Mouse (Mus musculus) retina, adult 2 months (tissue): ENCODE data around the gene Egr4.

Experiments used
- DNase-seq: peaks from one replicate; pipeline ENCODE4 v3.0.0-alpha.2; 2012; ENCODE audit warnings: low read depth, low spot score

Egr4 gene

DNA sequence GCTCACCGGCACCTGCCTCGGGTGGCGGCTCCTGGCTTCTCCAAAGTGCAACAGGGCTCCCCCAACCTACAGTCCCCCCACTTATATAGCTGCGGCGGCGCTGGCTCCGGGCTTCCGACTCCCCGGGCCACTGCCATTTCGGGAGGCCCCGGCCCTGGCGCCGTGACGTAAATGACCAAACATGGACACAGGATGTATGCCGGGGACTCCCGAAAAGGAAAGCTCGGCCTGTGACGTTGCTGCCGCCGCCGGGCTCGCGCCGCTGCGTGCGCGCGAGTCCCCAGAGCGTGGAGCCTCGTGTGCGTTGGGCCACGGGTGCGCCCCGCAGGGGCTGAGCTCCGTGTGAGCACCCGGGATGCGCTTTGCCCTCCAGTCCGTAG lies at the start of gene Egr4:
Gene Egr4 (minus strand): TSS at position 59 of the 380 bp plus-strand sequence.
- peak; percentile 32 for DNase-seq

DNA sequence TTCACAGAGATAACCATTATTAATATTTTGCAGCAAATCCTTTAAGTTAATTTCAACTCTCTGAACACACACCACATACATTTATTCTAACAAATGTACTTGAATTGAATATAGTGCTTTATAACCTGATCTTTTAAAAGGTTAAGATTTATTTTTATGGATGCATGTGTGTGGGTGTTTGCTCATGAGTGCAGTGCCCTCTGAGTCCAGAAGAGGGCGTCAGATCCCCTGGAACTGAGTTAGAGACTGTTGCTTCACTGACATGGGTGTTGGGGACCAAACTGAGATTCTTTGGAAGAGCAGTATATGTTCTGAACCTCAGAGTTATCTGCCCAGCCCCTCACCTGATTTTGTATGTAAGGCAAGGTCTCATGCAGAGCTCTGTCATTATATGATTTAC lies 49.0 kb upstream of the Egr4 start:
- DNase-seq: no peak

DNA sequence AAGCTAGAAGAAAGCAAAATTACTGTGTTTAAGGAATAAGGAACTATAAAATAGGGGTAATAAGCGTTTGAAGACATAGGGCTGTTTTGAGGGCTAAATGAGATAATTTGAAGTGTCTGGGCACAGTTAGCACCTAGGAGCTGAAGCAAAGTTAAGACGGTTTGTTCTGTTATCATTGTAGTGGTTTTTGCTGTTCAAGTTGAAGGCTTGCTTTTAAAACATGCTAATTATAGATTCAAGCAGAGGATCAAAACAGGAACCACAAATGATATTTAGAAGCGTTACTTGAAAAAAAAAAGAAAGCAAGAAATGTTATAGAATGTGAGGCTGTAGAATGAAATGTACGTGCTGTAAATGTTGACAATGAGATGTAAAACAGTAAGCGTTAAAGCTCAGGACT lies 34.3 kb upstream of the Egr4 start:
- DNase-seq: no peak

DNA sequence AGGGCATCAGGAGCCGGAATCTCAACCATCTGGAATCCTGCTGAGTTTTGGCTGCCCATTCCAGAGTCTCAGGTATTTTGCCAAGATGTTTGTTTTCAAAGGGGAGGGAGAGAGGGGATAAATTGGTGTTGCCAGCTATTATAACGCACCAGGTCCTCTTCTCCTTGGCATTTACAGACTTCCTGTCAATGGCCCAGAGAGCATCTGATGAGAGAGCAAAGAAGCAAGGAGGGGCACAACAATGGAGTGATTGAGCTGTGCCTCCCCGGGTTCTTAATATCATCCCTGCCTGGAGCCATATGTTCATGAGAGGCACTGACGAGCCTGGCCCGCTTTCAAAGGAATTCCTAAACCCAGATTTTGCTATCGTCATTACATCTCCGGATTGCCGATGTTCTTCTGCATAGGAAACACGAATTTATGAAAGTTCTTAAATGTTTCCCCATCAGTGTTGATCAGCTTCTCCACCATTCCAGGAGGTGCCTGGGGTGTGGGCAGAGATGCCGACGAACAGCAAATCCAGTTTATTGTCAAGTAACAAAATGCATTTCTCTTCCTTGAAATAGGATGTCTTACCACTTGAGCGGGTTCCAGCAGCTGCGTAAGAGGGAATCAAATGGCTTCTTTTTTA lies 31.0 kb upstream of the Egr4 start:
- DNase-seq: no peak

DNA sequence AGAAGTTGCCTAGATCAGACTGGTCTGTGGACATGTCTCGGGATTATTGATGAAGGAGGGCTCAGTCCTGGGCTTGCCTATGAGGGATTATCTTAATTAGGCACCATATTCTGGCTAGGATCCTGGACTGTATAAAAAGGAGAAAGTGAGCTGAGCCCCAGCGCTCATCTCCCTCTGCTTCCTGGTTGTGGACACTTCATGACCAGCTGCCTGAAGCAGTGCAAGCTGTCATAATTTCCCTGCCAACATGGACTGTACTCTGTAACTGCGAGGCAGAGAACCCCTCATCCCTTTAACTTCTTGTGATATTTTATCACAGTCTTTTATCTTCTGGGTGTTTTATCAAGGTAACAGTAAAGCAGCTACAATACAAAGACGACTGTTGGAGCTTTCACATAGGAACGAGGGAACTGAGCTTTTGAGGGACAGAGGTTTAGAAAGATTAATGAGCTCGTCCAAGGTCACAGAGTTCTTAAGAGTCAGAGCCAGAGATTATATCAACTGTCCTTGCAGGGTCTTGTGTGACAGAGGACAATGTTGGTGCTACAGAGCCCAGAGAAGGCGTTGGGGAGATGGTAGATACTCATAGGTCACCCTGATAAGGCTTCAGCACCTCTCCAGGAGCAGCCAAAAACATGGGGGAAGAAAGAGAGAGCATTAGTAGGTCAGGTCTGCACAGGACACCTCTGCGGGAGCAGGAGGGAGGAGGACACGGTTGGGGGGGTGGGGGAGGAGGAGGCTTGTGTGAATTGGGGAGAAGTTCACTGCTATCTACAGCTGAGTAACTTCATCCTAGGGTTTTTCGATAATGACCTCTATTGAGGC lies 30.2 kb upstream of the Egr4 start:
- no peak for DNase-seq

DNA sequence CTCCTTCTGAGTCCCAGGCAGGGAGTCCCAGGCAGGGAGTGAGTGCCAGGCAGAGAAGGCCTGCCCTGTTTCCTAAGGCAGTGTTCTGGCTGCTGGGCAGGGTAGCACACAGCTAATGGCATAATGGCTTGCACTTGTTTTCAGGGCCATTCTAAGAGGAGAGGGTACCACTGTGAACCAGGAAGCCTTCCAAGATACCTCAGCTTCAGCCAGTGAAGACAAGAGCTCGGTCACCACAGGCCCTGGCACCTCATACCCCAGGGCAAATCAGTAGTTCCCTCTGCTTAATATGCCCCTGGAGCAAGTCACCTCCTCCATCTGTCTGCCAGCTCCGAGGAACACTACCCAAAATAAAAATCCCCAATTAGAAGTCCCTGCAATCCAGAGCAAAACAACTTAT lies 9.4 kb upstream of the Egr4 start:
- DNase-seq: no peak

DNA sequence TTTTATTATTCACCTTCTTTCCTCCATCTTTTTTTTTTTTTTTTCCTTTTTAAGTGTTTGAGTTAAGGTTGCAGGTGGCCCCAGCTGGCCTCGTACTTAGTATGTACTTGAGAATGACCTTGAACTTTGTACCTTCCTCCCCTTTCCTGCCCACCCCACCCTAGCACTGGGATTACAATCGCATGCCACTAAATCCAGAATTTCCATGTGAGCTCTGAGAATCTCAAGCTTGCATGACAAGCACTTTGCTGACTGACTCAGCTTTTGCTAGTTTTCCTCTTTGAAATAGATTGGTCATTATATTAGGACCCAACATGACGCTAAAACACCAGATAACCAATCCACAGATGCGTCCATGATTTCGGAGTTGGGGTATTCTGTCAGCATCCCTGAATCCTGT lies 8.6 kb upstream of the Egr4 start:
- DNase-seq: no peak

DNA sequence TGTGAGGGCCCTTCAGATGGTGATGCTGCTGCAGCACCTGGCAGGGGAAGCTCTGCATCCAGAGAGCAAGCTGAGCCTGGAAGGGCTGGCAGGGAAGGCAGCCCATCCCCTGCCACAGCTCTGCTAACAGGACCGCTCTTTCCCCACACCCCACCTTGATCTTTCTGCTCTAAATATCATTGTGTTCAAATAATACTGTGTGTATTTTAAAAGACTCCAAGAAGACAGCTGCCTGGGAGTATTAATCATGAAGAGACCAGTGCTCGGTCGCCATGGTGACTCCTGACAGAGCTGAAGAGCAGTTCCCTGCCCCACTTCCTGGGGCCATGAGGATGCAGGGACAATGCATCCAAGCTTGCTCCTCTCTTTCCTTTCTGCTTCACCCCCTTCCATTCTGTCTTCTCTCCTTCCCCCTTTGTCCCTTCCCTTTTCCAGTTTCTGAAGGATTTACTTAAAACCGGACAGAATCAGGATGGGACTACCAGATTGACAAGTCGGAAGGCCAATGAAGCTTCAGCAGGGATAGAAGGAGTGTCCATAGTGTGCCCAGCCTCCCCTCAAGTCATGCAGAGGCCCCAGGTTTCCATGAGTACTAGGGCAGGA lies 4.8 kb upstream of the Egr4 start:
- no peak for DNase-seq

DNA sequence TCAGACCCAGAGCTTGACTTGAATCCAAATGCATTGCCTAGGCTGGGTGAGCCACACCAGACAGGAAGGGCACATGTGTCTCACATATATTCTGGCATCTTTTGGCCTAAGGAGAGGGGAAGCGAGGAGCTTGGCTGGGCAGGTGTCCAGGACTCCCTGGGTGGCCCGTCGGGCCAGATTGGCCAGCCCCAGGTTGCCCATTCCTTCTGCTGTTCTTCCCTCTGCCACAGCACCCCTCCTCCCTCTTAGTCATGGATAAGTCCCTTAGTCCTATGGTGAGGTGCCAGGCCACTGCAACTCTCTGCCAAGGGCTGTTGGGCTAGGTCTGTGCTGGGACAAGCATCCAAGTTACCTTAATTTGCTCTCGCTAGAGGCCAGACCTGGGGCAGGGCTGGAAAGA lies 2.6 kb upstream of the Egr4 start:
- no peak for DNase-seq

DNA sequence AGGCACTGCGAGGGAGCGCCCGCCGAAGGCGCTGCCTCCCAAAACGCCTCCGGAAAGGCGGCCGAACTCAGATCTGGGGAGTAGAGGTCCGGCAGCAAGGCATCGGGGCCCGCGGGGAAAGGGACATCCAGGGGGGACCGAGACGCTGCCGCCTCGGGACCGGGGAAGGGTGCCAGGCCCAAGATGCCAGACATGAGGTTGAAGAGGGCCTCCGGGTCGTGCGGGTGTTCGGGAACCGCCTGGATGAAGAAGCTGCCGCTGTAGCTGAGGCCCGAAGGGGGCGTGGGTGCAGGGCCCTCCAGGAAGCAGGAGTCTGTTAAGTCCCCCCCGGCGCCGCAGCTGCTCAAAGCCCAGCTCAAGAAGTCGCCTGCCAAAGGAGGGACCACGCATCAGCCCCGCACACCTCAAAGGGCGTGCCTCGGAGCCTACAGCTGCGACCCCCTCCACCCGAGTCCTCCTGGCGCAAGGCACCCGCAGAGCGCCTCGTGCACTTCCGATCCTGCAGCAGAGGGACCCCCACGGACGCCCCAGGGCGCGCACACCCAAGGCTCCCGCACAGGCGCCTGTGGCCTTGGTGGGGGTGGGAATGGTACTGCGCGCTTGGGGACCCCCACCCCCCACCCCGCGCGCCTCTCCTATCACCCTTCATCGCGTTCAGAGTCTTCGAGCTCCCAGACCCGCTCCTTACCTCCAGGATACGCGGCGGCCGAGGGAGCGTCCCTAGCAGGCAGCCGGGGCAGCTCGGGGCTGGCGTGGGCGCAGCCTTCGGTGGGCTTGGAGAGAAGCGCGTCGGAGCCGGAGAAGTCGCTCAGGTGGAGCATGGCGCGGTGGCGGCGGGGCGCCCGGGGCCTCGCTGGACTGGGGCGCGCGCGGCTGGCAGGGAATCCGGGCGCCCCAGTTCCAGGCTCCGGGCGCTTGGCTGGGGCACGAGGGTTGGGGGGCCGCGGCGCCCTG lies 535 bp downstream of the Egr4 start:
- no peak for DNase-seq

DNA sequence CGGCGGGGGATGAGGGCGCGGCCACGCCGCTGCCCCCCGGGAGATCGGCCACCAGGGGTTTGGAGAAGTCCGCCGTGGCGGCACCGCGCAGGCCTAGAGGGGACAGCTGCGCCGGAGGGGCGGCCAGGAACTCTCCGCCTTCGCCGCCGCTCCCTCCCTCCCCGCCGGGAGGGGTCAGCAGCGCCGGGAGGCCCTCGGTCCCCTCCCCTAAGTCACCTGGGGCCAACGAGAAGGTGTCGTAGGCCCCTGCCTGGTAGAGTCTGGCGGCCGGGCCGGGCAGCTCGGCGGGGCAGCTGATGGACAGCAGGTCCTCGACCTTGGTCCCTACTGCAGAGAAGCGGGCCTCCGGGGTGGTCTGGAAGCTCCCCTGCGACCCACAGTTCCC lies 1.3 kb downstream of the Egr4 start:
- DNase-seq: no peak

DNA sequence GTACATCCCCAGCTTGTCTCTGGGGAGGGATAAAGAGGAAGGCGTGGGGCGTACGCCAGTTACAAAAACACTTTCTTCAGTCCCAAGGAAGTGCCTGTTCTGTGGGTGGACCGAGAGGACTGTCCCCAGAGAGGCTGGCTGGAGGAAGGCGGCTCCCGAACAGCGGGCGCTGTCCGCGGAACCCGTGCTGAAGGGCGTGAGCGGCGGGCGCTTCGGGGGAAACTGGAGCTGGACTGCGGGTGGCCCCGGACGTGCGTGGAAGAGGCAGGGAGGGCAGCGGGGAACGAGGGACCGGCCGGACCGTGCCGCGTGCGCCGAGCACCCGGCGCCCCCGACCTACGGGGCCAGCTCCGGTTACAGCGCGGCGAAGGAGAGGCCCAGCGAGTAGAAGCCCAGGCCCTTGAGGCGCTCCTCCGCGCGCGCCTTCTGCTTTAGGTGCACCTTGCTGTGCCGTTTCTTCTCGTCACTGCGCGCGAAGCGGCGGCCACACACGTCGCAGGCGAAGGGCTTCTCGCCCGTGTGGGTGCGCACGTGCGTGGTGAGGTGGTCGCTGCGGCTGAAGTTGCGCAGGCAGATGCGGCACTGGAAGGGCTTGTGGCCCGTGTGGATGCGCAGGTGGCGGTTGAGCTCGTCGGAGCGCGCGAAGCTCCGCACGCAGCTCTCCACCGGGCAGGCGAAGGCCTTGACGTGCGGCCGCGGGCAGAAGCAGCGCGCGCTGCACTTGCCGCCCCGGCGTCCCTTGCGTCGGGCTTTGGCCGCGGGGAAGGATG lies 1.9 kb downstream of the Egr4 start:
- no peak for DNase-seq

DNA sequence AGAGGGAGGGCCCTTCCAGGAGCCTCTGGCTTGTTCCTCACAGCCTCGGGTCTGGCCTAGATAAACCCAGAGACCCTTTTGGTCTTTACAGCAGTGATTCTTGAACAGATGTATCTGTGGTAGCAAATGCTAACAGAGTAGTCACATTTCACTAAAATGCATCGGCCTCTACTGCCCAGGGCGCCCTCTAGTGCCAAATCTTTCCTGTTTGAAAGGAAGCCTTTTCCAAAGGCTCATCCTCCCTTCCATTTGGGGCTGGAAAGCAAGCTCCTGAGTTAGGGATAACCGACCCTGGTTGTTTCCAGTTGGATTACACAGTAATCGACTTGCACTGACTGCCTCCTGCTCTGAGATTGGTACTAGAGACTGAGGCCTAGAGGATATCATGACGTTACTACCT lies 2.9 kb downstream of the Egr4 start:
- DNase-seq: peak; percentile 39

DNA sequence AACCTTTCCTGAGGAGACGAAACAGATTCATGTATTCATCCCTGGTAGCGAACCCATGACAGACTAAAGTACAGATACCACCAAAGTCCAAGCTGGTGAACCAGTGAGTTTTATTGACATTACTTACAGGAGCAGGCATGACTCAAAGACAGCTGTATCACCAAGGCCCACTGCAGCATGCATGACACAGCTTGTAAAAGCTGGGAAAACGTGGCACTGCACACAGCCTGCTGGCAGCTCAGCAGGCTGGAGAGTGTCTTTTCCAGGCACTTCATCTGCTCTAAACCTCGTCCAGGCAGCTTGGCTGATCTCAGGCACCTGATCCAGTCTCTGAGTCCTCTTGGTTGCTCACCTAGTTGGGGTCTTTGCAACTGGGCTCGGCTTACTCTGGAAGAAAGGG lies 4.8 kb downstream of the Egr4 start:
- DNase-seq: no peak

DNA sequence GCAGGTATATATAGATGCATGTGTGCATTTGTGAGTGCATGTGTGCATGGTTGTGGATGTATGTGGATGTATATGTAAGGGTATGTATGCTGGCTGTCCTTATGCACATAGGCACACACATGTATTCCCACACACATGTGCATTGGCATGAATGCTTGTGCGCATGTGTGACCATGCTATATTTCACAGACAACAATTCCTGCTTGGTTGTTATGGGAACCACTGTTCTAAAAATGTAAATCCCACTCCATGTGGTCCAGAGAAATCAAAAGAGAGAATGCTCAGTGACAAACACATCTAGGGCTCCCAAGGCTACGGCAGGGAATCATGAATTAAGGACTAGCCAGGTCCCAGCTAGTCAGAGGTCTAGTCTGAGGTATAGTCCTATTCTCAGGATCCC lies 8.5 kb downstream of the Egr4 start:
- no peak for DNase-seq

DNA sequence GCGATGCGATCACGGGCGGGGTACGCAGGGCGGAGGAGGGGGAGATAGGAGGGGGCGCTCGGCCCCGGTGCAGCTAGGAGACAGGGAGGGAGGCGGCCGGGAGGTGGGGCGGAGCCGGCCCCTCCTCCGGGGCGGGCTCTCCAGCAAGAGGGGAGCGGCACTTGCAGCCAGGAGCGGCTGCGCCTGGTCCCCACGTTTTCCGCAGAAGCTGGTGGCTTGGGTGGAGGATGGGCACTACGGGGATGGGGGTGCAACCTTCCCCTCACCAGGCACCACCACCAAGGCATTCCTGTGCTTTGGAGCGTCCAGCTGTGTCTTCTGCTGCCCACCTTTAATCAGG lies 10.5 kb downstream of the Egr4 start, which contains the start of gene Fbxo41:
Gene Fbxo41 (minus strand): TSS at position 84 of the 340 bp plus-strand sequence.
- DNase-seq: no peak

DNA sequence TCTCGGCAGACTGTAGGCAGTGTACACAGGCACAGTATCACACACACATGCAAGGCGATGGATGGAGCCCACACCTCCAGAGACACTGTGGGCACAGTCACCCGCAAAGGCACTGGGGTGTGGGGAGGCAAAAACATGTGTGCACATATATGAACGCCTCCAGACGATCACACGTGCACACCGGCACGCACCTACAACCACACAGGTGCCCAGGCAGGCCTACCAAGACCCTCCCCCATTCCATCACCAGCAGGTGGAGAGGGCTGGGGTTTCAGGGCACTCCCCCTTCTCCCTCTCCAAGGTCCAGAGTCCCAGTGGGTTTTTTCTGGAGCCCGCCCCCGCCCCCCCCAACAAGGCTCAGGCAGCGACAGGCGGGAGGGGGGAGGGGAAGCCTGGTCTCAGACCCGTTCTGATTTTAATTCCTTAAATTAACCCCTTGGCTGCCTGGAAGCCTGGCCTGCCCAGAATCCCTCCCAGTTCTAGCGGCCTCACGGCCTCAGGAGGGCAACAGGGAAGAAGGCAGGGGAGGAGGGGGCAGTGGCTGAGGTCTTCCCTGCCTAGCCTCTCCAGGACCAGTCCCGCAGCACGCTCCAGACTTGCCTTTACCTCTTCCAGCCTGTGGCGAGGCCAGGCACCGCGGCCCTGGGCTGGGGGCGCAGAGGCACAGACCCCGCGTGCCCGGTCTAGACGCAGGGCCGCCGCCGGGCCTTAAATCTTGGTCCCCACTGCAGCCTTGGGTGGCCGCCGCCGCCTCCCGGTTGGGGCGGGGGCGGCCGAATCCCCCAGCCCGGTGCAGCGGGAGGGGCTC lies 11.1 kb downstream of the Egr4 start:
- DNase-seq: no peak

DNA sequence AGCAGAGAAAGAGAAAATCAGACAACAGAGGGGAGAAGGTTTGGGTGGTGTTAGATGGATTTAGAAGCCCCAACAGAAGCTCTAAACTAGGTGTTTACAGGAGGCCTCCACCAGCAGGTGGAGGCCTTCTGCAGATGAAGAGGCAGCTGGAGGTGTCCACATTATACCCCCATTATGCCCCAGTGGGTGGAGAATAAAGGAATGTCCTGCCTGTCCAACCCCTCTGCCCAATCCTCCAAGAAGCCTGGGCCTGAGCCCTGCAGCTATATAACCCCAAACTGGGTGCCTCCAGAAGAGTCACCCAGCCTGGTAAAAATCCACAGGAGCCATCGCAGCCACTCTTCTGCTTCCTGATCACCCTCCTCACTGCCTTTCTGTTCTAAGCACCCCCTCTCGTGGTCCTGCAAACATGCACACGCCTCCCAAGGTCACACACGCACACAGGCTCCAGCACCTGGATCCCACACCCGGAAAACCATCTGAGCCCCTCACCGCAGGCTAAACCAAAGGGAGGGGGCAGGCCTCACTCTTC lies 11.8 kb downstream of the Egr4 start:
- no peak for DNase-seq

DNA sequence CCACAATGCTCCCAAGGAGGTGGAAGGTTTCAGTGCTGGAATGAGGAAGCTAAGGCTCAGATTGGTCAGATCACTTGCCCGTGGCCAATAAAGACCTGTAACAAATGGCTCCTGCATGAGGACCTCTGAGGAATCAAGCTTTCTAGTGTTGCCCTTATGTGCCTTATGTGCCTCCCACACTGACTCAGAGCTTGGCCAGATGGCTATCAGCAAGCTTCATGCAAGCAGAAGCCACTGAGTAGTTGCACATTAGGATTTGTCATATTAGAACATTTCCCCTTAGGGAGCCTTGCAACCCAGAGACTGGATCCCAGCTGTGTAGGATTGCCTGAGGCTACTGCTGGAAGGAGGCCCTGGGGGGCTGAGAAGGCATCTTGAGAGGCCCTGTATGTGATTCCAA lies 13.0 kb downstream of the Egr4 start:
- no peak for DNase-seq

DNA sequence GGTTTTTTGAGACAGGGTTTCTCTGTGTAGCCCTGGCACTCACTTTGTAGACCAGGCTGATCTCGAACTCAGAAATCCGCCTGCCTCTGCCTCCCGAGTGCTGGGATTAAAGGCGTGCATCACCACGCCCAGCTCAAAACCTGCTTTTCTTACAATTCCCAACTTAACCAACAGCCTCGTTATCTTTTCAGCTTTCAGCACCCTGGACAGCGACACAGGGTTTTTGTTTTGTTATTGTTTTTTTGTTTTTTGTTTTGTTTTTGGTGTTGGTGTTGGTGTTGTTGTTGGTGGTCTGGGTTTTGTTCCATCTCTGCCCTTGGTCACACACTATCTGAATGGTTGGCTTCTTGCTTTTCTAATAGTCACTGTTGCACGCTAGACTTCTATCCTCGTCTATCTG lies 15.2 kb downstream of the Egr4 start:
- no peak for DNase-seq
